Mouse (Mus musculus): ENCODE measurements around the gene Lsr. TPM values are rescaled to one million over a fixed set of nuclear protein-coding genes. Genes with fewer than 3 reads are reported as not detected.

Lsr gene
- polyA plus RNA-seq, 1 experiment: 4.2 TPM

- 87% methylated on average over 2 of the region's 2 CpGs for WGBS
- no peak for TF ChIP-seq POLR2A (IDR thresholded peaks at IDR 0.05; ENCODE audit: borderline replicate concordance, control insufficient read depth, low read depth, low read length)
- peak; percentile 17; the same call in 1 of the 2 replicates for TF ChIP-seq CTCF (IDR thresholded peaks at IDR 0.05; ENCODE audit: control insufficient read depth, insufficient read depth, low read length)
- H3K4me3 ChIP-seq (replicated peaks; ENCODE audit: control insufficient read depth, low read depth, low read length): no peak overlapping the region
- peaks cover 7% of the 10 kb centered on the region; the same call in 1 of the 2 replicates for H3K4me1 ChIP-seq (ENCODE audit: control insufficient read depth, insufficient read depth, low read length)
- H3K27ac ChIP-seq (ENCODE audit: control insufficient read depth, insufficient read depth, low read depth, low read length, poor library complexity): no peak overlapping the region
Observed at GRCm38 (mm10) chr7:30996491-30996890, 23.2 kb upstream of the Lsr start.

GRCm38 (mm10) chr7:30993986-30994385 lies 20.7 kb upstream of the Lsr start:
- no peak overlapping the region for H3K27ac ChIP-seq (ENCODE audit: control insufficient read depth, insufficient read depth, low read depth, low read length, poor library complexity)
- TF ChIP-seq CTCF (IDR thresholded peaks at IDR 0.05; ENCODE audit: control insufficient read depth, insufficient read depth, low read length) (no peak), POLR2A (IDR thresholded peaks at IDR 0.05; ENCODE audit: borderline replicate concordance, control insufficient read depth, low read depth, low read length) (no peak)
- no peak overlapping the region for H3K4me3 ChIP-seq (replicated peaks; ENCODE audit: control insufficient read depth, low read depth, low read length)
- H3K4me1 ChIP-seq (ENCODE audit: control insufficient read depth, insufficient read depth, low read length): no peaks in the 10 kb centered on the region
- WGBS: 88% methylated on average over 5 of the region's 5 CpGs

GRCm38 (mm10) chr7:30992148-30992547 lies 18.9 kb upstream of the Lsr start:
- H3K4me1 ChIP-seq (ENCODE audit: control insufficient read depth, insufficient read depth, low read length): no peaks in the 10 kb centered on the region

GRCm38 (mm10) chr7:30988519-30989162 lies 15.4 kb upstream of the Lsr start:
- no peak overlapping the region for H3K4me3 ChIP-seq (replicated peaks; ENCODE audit: control insufficient read depth, low read depth, low read length)
- TF ChIP-seq POLR2A (IDR thresholded peaks at IDR 0.05; ENCODE audit: borderline replicate concordance, control insufficient read depth, low read depth, low read length) (no peak), CTCF (IDR thresholded peaks at IDR 0.05; ENCODE audit: control insufficient read depth, insufficient read depth, low read length) (no peak)
- H3K27ac ChIP-seq (ENCODE audit: control insufficient read depth, insufficient read depth, low read depth, low read length, poor library complexity): no peak overlapping the region
- H3K4me1 ChIP-seq (ENCODE audit: control insufficient read depth, insufficient read depth, low read length): no peaks in the 10 kb centered on the region
- WGBS: 72% methylated on average over 4 of the region's 4 CpGs

More at GRCm38 (mm10) chr7:30992148-30992547, 18.9 kb upstream of the Lsr start:
- Histone ChIP-seq H3K4me3 (replicated peaks; ENCODE audit: control insufficient read depth, low read depth, low read length) (no peak overlapping the region), H3K27ac (ENCODE audit: control insufficient read depth, insufficient read depth, low read depth, low read length, poor library complexity) (no peak overlapping the region)
- WGBS: 47% methylated on average over 5 of the region's 5 CpGs
- no peak for TF ChIP-seq POLR2A (IDR thresholded peaks at IDR 0.05; ENCODE audit: borderline replicate concordance, control insufficient read depth, low read depth, low read length)

GRCm38 (mm10) chr7:30985357-30985756 lies 12.1 kb upstream of the Lsr start:
- Histone ChIP-seq H3K4me1 (ENCODE audit: control insufficient read depth, insufficient read depth, low read length) (no peaks in the 10 kb centered on the region), H3K27ac (ENCODE audit: control insufficient read depth, insufficient read depth, low read depth, low read length, poor library complexity) (no peak overlapping the region), H3K4me3 (replicated peaks; ENCODE audit: control insufficient read depth, low read depth, low read length) (no peak overlapping the region)
- TF ChIP-seq CTCF (IDR thresholded peaks at IDR 0.05; ENCODE audit: control insufficient read depth, insufficient read depth, low read length) (no peak), POLR2A (IDR thresholded peaks at IDR 0.05; ENCODE audit: borderline replicate concordance, control insufficient read depth, low read depth, low read length) (no peak)
- 87% methylated on average over 9 of the region's 9 CpGs for WGBS

- no peak for TF ChIP-seq POLR2A (IDR thresholded peaks at IDR 0.05; ENCODE audit: borderline replicate concordance, control insufficient read depth, low read depth, low read length)
- no peak for TF ChIP-seq CTCF (IDR thresholded peaks at IDR 0.05; ENCODE audit: control insufficient read depth, insufficient read depth, low read length)
- H3K4me1 ChIP-seq (ENCODE audit: control insufficient read depth, insufficient read depth, low read length): no peaks in the 10 kb centered on the region
- no peak overlapping the region for H3K27ac ChIP-seq (ENCODE audit: control insufficient read depth, insufficient read depth, low read depth, low read length, poor library complexity)
- H3K4me3 ChIP-seq (replicated peaks; ENCODE audit: control insufficient read depth, low read depth, low read length): no peak overlapping the region
- WGBS: 83% methylated on average over 4 of the region's 4 CpGs
Observed at GRCm38 (mm10) chr7:30981703-30982102, 8.4 kb upstream of the Lsr start.

GRCm38 (mm10) chr7:30973501-30974289 lies 431 bp upstream of the Lsr start, which contains the start of gene Fam187b:
TSS of gene Fam187b (plus strand) at chr7:30973790.
- WGBS: 1% methylated on average over 37 of the region's 37 CpGs
- TF ChIP-seq POLR2A (IDR thresholded peaks at IDR 0.05; ENCODE audit: borderline replicate concordance, control insufficient read depth, low read depth, low read length) (peak; percentile 37; the same call in 1 of the 2 replicates), CTCF (IDR thresholded peaks at IDR 0.05; ENCODE audit: control insufficient read depth, insufficient read depth, low read length) (peak; percentile 95)

More at GRCm38 (mm10) chr7:30973501-30974289, 431 bp upstream of the Lsr start, which contains the start of gene Fam187b:
- H3K4me3 ChIP-seq (replicated peaks; ENCODE audit: control insufficient read depth, low read depth, low read length): peak within 1 kb of the TSS; percentile 83
- H3K27ac ChIP-seq (ENCODE audit: control insufficient read depth, insufficient read depth, low read depth, low read length, poor library complexity): peak within 1 kb of the TSS; percentile 45; the same call in 1 of the 2 replicates
- H3K4me1 ChIP-seq (ENCODE audit: control insufficient read depth, insufficient read depth, low read length): no peaks in the 10 kb centered on the region
